Mouse (Mus musculus) urinary bladder, postnatal 36 days (tissue): ENCODE data around the gene Mrpl9.
A peak's percentile ranks its signal among the peaks of the same experiment; 100 is the strongest.

Experiments used
- DNase-seq, 2 experiments: peaks; one replicate each; pipeline ENCODE4 v3.0.0; 2022; ENCODE audit warnings: low spot score in 2 of 2, mixed read lengths in 1 of 2

The Mrpl9 gene

GRCm38 (mm10) chr3:94442951-94443596 is at the start of gene Mrpl9:
Gene Mrpl9, plus strand, starts transcription at chr3:94443318.
- peak; percentile 89 to 92 for DNase-seq

- DNase-seq = no peak
Observed at GRCm38 (mm10) chr3:94396336-94396735, 46.8 kb upstream of the Mrpl9 start.

GRCm38 (mm10) chr3:94396851-94397250 is 46.3 kb upstream of the Mrpl9 start:
- no peak for DNase-seq

GRCm38 (mm10) chr3:94398217-94398616 is 44.9 kb upstream of the Mrpl9 start, which contains the start of gene Lingo4:
Gene Lingo4, plus strand, starts transcription at chr3:94398517.
- DNase-seq = no peak

GRCm38 (mm10) chr3:94398943-94399481 is 44.1 kb upstream of the Mrpl9 start:
- DNase-seq = no peak

- DNase-seq = no peak
Observed at GRCm38 (mm10) chr3:94399663-94400310, 43.3 kb upstream of the Mrpl9 start.

GRCm38 (mm10) chr3:94402451-94402850 is 40.7 kb upstream of the Mrpl9 start:
- DNase-seq = no peak

GRCm38 (mm10) chr3:94404366-94405054 is 38.6 kb upstream of the Mrpl9 start:
- DNase-seq = no peak

- DNase-seq = no peak
Observed at GRCm38 (mm10) chr3:94405561-94405960, 37.6 kb upstream of the Mrpl9 start.

- no peak for DNase-seq
Observed at GRCm38 (mm10) chr3:94412530-94412929, 30.6 kb upstream of the Mrpl9 start.

- DNase-seq = peak; percentile 83 to 93
Observed at GRCm38 (mm10) chr3:94413031-94413679, 30.0 kb upstream of the Mrpl9 start, which contains the start of gene Tdrkh. Gene Tdrkh, plus strand, starts transcription at chr3:94413273.

- DNase-seq = no peak
Observed at GRCm38 (mm10) chr3:94430980-94431379, 12.1 kb upstream of the Mrpl9 start.

- DNase-seq = no peak
Observed at GRCm38 (mm10) chr3:94434305-94434704, 8.8 kb upstream of the Mrpl9 start.

GRCm38 (mm10) chr3:94436420-94436819 is 6.7 kb upstream of the Mrpl9 start:
- no peak for DNase-seq

GRCm38 (mm10) chr3:94441182-94441581 is 1.9 kb upstream of the Mrpl9 start:
- DNase-seq = no peak

GRCm38 (mm10) chr3:94443597-94443964 is 463 bp downstream of the Mrpl9 start, which contains the start of gene Oaz3:
Gene Oaz3, minus strand, starts transcription at chr3:94443915.
- DNase-seq = no peak

GRCm38 (mm10) chr3:94449377-94449776 is 6.3 kb downstream of the Mrpl9 start:
- DNase-seq = no peak

GRCm38 (mm10) chr3:94456529-94457000 is 13.4 kb downstream of the Mrpl9 start:
- peak; percentile 67 to 79 for DNase-seq

- no peak for DNase-seq
Observed at GRCm38 (mm10) chr3:94457055-94457454, 13.9 kb downstream of the Mrpl9 start.

- DNase-seq = no peak
Observed at GRCm38 (mm10) chr3:94459834-94460233, 16.7 kb downstream of the Mrpl9 start.

- DNase-seq = no peak
Observed at GRCm38 (mm10) chr3:94463926-94464578, 20.9 kb downstream of the Mrpl9 start.
